Mouse (Mus musculus): ENCODE data around the gene Zg16. TPM values are rescaled to one million over a fixed set of nuclear protein-coding genes. Genes with fewer than 3 reads are reported as not detected.

Gene Zg16
- polyA plus RNA-seq, 1 experiment from 2014 or later: not detected

DNA sequence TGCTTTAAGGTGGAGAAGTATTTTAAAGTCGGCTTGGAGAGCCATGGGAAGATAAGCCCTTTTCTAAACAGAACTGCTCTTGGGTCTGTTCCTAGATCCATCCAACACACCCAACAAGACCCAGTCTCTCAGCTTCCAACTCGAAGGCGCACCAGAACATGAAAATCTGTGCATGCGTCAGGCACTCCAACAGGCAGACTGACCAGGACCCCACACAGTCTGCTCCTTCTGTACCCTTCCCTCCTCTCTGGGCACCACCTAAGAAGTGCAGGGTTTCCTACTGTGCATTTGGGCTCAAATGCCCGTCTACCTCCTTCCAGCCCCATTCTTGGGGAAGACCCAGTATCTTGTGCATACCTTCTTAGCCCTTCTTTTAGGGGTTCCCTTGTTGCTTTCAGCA is 66.6 kb downstream of the Zg16 start:
- no peak for ATAC-seq (ENCODE audit: low read depth)
- H3K9me3 ChIP-seq (ENCODE audit: control insufficient read depth, low read length): no peaks in the 10 kb centered on the region
- WGBS: 40% methylated on average over 5 of the region's 5 CpGs
- peaks cover 22% of the 10 kb centered on the region for H3K36me3 ChIP-seq (ENCODE audit: control insufficient read depth, insufficient read depth, low read length)
- H3K4me1 ChIP-seq (ENCODE audit: control insufficient read depth, insufficient read depth, low read length): peaks cover 66% of the 10 kb centered on the region
- H3K4me3 ChIP-seq (ENCODE audit: low read depth, low read length): peak overlapping the region; percentile 51
- H3K4me2 ChIP-seq (ENCODE audit: low read depth, low read length): peak overlapping the region; percentile 72
- peak overlapping the region; percentile 69 for H3K9ac ChIP-seq (replicated peaks; ENCODE audit: low read depth, low read length)
- peak overlapping the region; percentile 77 for H3K27ac ChIP-seq (ENCODE audit: low read depth, low read length)
- H3K27me3 ChIP-seq (ENCODE audit: control insufficient read depth, insufficient read depth, low read length): no peaks in the 10 kb centered on the region

DNA sequence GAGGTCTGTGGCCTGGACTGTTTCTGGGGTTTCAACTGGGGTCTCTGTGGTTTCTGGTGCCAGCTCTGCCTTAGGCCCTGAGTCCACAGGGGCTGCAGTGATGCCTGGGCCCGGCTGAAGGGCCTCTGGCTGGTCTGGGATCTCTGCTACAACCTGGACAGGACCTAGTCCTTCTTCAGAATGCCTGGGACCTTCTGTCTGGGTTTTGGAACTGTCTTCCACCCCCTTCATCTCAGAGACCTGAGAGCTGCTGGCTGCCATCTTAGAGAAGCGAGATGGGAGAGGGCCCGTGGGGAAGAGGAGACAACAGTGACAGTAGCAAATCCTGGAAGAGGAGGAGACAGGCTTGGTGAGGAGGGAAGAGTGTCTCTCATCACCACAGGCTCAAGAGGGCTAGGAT is 67.1 kb downstream of the Zg16 start:
- Histone ChIP-seq H3K4me2 (ENCODE audit: low read depth, low read length) (peak overlapping the region; percentile 72), H3K4me3 (ENCODE audit: low read depth, low read length) (peak overlapping the region; percentile 51), H3K9ac (replicated peaks; ENCODE audit: low read depth, low read length) (peak overlapping the region; percentile 69; the same call in 1 of the 2 replicates), H3K27ac (ENCODE audit: low read depth, low read length) (no peak overlapping the region), H3K36me3 (ENCODE audit: control insufficient read depth, insufficient read depth, low read length) (peaks cover 22% of the 10 kb centered on the region), H3K9me3 (ENCODE audit: control insufficient read depth, low read length) (no peaks in the 10 kb centered on the region), H3K27me3 (ENCODE audit: control insufficient read depth, insufficient read depth, low read length) (no peaks in the 10 kb centered on the region), H3K4me1 (ENCODE audit: control insufficient read depth, insufficient read depth, low read length) (peaks cover 69% of the 10 kb centered on the region)
- WGBS: 69% methylated on average over 3 of the region's 3 CpGs
- ATAC-seq (ENCODE audit: low read depth): no peak

DNA sequence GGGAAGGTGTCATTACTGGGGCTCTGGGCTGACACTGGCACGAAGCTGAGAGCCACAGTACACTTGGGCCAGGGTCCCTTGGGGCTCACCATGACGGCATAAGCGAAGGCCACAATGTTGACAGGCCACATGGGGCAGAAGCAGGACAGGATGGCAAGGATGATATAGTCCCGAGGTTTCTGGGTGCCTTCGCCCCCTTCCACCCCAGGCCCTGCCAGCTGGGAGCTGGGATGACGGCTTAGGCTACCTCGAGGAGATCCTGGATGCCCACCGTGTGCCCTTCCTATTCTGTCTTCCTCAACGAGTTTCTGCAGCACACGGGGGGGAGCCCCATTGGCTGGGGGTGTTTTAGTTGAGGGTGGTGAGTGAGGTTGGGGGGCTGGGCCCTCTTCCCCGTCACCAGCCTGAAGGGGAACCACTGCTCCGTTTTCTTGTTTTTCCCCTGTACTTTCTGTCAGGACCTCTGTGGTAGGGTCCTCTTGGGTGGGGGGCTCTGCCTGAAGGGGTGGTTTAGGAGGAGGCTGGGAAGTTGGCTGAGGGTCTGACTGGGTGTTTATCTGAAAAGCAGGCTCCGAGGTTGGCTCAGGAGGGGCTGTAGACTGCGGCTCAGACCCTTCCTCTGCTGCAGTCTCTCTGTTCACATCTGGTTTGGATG is 67.7 kb downstream of the Zg16 start:
- H3K27ac ChIP-seq (ENCODE audit: low read depth, low read length): no peak overlapping the region; the same call in 1 of the 2 replicates
- 85% methylated on average over 14 of the region's 14 CpGs for WGBS
- H3K9me3 ChIP-seq (ENCODE audit: control insufficient read depth, low read length): no peaks in the 10 kb centered on the region
- H3K9ac ChIP-seq (replicated peaks; ENCODE audit: low read depth, low read length): peak overlapping the region; percentile 69; the same call in 1 of the 2 replicates
- H3K36me3 ChIP-seq (ENCODE audit: control insufficient read depth, insufficient read depth, low read length): peaks cover 19% of the 10 kb centered on the region
- H3K4me2 ChIP-seq (ENCODE audit: low read depth, low read length): peak overlapping the region; percentile 72
- no peaks in the 10 kb centered on the region for H3K27me3 ChIP-seq (ENCODE audit: control insufficient read depth, insufficient read depth, low read length)
- H3K4me3 ChIP-seq (ENCODE audit: low read depth, low read length): peak overlapping the region; percentile 51; the same call in 1 of the 2 replicates
- no peak for ATAC-seq (ENCODE audit: low read depth)
- peaks cover 66% of the 10 kb centered on the region for H3K4me1 ChIP-seq (ENCODE audit: control insufficient read depth, insufficient read depth, low read length)

DNA sequence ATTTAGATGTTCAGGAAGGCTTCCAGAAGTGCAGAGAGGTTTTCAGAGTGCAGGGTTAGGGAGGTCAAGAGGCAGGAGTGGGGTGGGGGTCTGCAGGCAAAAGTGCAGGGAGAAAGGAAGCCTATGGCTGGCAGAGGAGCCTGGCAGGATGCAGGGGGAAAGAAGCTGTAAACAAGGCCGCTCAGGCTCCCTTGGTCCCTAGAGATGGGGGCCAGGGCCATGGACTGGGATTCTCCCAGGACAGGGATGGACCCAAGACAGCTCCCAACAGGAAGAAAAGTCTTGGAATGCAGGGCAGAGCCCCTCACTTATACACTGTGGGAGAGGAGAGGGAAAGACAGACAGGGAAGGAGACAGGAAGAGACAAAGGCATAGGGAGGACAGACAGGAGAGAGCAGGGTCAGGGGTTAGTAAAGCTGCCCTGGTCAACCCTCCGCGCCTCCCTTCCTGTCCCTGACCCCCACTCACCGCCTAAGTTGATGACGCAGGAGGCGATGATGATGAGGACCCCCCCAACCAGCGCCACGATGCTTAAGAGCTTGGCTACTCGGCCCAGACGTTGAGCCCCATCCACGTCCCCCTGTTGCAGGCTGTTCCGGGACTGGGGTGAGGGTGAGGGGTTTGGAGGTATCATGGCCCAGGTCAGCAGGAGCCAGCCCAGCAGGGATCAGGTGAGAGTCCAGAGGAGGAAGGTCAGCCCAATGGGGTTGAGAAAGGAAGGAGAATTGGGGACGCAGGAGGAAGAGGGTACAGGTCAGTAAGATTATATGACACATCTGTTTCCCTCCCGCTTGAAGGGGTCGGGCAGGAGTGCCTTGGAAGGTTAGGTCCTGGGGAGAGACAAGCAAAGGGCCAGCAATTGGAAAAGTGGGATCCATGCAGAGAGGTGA is 68.5 kb downstream of the Zg16 start:
- H3K9ac ChIP-seq (replicated peaks; ENCODE audit: low read depth, low read length): no peak overlapping the region
- peak overlapping the region; percentile 4; the same call in 1 of the 2 replicates for H3K27ac ChIP-seq (ENCODE audit: low read depth, low read length)
- no peak overlapping the region for H3K4me3 ChIP-seq (ENCODE audit: low read depth, low read length)
- peak overlapping the region; percentile 98; the same call in 1 of the 2 replicates for H3K4me2 ChIP-seq (ENCODE audit: low read depth, low read length)
- H3K9me3 ChIP-seq (ENCODE audit: control insufficient read depth, low read length): no peaks in the 10 kb centered on the region
- WGBS: 91% methylated on average over 15 of the region's 15 CpGs
- no peaks in the 10 kb centered on the region for H3K27me3 ChIP-seq (ENCODE audit: control insufficient read depth, insufficient read depth, low read length)
- ATAC-seq (ENCODE audit: low read depth): no peak
- H3K36me3 ChIP-seq (ENCODE audit: control insufficient read depth, insufficient read depth, low read length): peaks cover 16% of the 10 kb centered on the region
- peaks cover 59% of the 10 kb centered on the region for H3K4me1 ChIP-seq (ENCODE audit: control insufficient read depth, insufficient read depth, low read length)

DNA sequence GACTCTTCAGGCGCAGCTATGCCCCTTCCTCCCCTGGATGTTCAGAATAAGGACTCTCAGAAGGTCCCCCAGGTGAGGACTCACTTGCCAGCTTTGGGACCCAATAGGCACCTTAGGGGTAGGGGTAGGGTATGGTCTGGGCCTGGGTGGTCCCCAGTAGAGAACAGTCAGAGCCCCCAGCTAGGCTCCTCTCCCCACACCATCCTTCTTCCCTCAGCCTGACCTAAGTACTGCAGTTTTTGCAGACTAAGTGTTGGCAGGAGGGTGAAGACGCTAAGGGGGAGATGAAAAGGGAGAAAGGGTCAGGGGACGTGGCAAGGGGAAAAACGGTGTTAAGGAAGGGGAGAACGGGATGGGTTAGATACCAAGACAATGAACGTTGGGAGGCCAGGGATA is 69.2 kb downstream of the Zg16 start:
- peaks cover 52% of the 10 kb centered on the region for H3K4me1 ChIP-seq (ENCODE audit: control insufficient read depth, insufficient read depth, low read length)

DNA sequence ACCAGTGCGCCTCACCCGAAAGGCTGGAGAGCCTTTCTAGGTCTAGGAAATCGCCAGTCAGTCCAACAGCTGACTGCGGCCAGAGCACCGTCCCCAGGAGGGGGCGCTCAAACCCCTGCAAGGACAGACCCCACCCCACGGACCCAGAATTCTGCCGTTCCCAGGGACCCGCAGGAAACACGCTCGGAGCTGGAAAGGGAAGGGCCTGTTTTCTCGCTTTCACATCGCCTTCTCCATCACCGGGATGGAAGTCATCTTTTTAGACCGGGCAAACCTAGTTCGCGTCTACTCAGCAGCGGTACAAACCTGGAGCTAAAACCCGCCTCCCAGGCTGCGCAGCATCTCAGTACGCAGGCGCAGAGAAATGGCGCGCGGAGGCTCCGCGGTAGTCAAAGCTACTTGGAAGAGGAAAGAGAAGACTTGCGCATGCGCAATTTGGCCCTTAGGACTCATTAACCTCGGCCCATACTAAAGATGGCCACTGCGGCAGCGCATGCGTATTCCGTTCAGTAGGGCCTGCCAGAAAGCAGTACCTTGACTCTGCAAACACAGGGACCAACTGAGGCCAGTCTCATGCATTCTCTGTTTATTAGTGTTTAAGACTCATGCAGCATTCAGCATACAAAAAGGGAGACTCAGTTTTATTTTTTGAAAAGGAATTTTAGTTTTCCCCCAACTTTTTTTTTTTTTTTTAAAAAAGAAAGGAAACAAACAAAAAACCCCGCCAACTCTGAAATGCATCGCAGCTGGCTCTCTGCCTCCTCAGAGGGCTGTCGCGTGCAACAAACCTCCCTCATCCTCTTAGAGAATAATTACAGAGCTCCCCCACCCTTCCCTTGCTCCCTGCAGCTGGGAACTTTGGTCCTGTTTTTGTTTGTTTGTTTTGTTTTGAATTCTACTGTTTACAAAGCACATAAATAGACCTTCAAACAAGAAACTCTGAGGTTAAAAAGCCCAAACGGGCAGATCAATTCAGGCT is 69.9 kb downstream of the Zg16 start, which contains the start of gene Pagr1a:
Pagr1a (minus strand) TSS at position 382 of the 979 bp plus-strand sequence.
- peak within 1 kb of the TSS; percentile 94 for H3K27ac ChIP-seq (ENCODE audit: low read depth, low read length)
- H3K4me2 ChIP-seq (ENCODE audit: low read depth, low read length): peak within 1 kb of the TSS; percentile 98
- peaks cover 4% of the 10 kb centered on the region; the same call in 1 of the 2 replicates for H3K36me3 ChIP-seq (ENCODE audit: control insufficient read depth, insufficient read depth, low read length)
- H3K27me3 ChIP-seq (ENCODE audit: control insufficient read depth, insufficient read depth, low read length): no peaks in the 10 kb centered on the region
- ATAC-seq (ENCODE audit: low read depth): peak; percentile 84
- 3% methylated on average over 39 of the region's 39 CpGs for WGBS
- H3K4me1 ChIP-seq (ENCODE audit: control insufficient read depth, insufficient read depth, low read length): peaks cover 46% of the 10 kb centered on the region
- no peaks in the 10 kb centered on the region for H3K9me3 ChIP-seq (ENCODE audit: control insufficient read depth, low read length)
- H3K4me3 ChIP-seq (ENCODE audit: low read depth, low read length): peak within 1 kb of the TSS; percentile 70
- H3K9ac ChIP-seq (replicated peaks; ENCODE audit: low read depth, low read length): peak within 1 kb of the TSS; percentile 83

More for the DNA sequence above, 69.2 kb downstream of the Zg16 start:
- Histone ChIP-seq H3K9ac (replicated peaks; ENCODE audit: low read depth, low read length) (no peak overlapping the region), H3K9me3 (ENCODE audit: control insufficient read depth, low read length) (no peaks in the 10 kb centered on the region), H3K27ac (ENCODE audit: low read depth, low read length) (peak overlapping the region; percentile 4), H3K27me3 (ENCODE audit: control insufficient read depth, insufficient read depth, low read length) (no peaks in the 10 kb centered on the region), H3K4me2 (ENCODE audit: low read depth, low read length) (peak overlapping the region; percentile 98; the same call in 1 of the 2 replicates), H3K36me3 (ENCODE audit: control insufficient read depth, insufficient read depth, low read length) (peaks cover 11% of the 10 kb centered on the region; the same call in 1 of the 2 replicates), H3K4me3 (ENCODE audit: low read depth, low read length) (no peak overlapping the region)
- ATAC-seq (ENCODE audit: low read depth): no peak
- WGBS: 65% methylated on average over 6 of the region's 6 CpGs

DNA sequence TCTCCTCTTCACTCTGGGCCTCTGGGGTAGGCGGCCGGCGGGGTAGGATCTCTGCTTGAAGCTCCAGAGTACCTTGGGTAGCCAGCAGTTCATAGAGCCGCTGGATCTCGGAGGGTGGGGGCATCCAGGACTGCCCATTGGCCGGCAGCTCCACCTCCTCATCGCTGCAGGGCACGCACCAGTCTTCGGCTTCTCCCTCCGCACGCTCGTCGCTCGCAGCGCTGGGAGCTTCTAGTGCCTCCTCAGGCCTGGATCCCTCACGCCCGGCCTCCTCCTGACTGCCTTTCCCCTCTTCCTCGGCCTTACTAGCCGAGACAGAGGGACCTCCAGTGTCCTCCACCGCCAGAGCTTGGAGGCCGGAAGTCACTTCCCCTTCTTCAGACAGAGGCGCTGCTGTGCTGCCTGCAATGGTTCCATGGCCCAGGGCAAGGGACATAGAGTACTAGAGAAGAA is 70.6 kb downstream of the Zg16 start:
- peak overlapping the region; percentile 98 for H3K4me2 ChIP-seq (ENCODE audit: low read depth, low read length)
- ATAC-seq (ENCODE audit: low read depth): peak; percentile 52
- peak overlapping the region; percentile 83 for H3K9ac ChIP-seq (replicated peaks; ENCODE audit: low read depth, low read length)
- peak overlapping the region; percentile 70 for H3K4me3 ChIP-seq (ENCODE audit: low read depth, low read length)
- H3K4me1 ChIP-seq (ENCODE audit: control insufficient read depth, insufficient read depth, low read length): peaks cover 44% of the 10 kb centered on the region
- 0% methylated on average over 22 of the region's 22 CpGs for WGBS
- no peaks in the 10 kb centered on the region for H3K27me3 ChIP-seq (ENCODE audit: control insufficient read depth, insufficient read depth, low read length)
- peaks cover 2% of the 10 kb centered on the region; the same call in 1 of the 2 replicates for H3K36me3 ChIP-seq (ENCODE audit: control insufficient read depth, insufficient read depth, low read length)
- H3K9me3 ChIP-seq (ENCODE audit: control insufficient read depth, low read length): no peaks in the 10 kb centered on the region
- H3K27ac ChIP-seq (ENCODE audit: low read depth, low read length): peak overlapping the region; percentile 94

DNA sequence TGATC is 70.8 kb downstream of the Zg16 start, which contains the start of gene Pagr1b:
Pagr1b (minus strand) TSS at position 4 of the 5 bp plus-strand sequence.
- Histone ChIP-seq H3K9ac (replicated peaks; ENCODE audit: low read depth, low read length) (peak within 1 kb of the TSS; percentile 83), H3K27ac (ENCODE audit: low read depth, low read length) (peak within 1 kb of the TSS; percentile 94), H3K36me3 (ENCODE audit: control insufficient read depth, insufficient read depth, low read length) (peaks cover 2% of the 10 kb centered on the region; the same call in 1 of the 2 replicates), H3K27me3 (ENCODE audit: control insufficient read depth, insufficient read depth, low read length) (no peaks in the 10 kb centered on the region), H3K4me3 (ENCODE audit: low read depth, low read length) (peak within 1 kb of the TSS; percentile 70), H3K9me3 (ENCODE audit: control insufficient read depth, low read length) (no peaks in the 10 kb centered on the region), H3K4me2 (ENCODE audit: low read depth, low read length) (peak within 1 kb of the TSS; percentile 98), H3K4me1 (ENCODE audit: control insufficient read depth, insufficient read depth, low read length) (peaks cover 42% of the 10 kb centered on the region)
- no peak for ATAC-seq (ENCODE audit: low read depth)

All from neural tube, embryonic 14.5 days (tissue).